Mouse (Mus musculus) cerebellum, adult 2 months (tissue): ENCODE measurements around the gene Mymx. TPM values are rescaled to one million over a fixed set of nuclear protein-coding genes. Genes with fewer than 3 reads are reported as not detected.

Experiments used
- DNase-seq, 2 experiments: peaks; one replicate each; pipeline ENCODE4 v3.0.0; 2021
- H3K27ac ChIP-seq: fragments of 200-500 bp; 2 replicates; pipeline ENCODE4 v1.5.1; 2012; ENCODE audit warnings: low read length, control low read depth, inconsistent platforms; ENCODE audit not compliant: insufficient read depth
- H3K27me3 ChIP-seq: fragments of 200-500 bp; 2 replicates; pipeline ENCODE4 v1.6.1; 2012; ENCODE audit warnings: inconsistent platforms, mild to moderate bottlenecking, low read length, moderate library complexity; ENCODE audit not compliant: control insufficient read depth, insufficient read depth
- H3K4me1 ChIP-seq: fragments of 200-500 bp; 2 replicates; pipeline ENCODE4 v1.6.1; 2011; ENCODE audit warnings: low read length; ENCODE audit not compliant: control insufficient read depth, insufficient read depth
- H3K4me3 ChIP-seq: fragments of 200-500 bp; replicated peaks from 2 replicates; pipeline ENCODE3; 2011; ENCODE audit warnings: mild to moderate bottlenecking, low read depth, low read length, control low read depth; ENCODE audit not compliant: insufficient read depth
- CTCF ChIP-seq: fragments of 200-500 bp; IDR thresholded peaks from 2 replicates; pipeline ENCODE4 v1.5.1; 2011; ENCODE audit warnings: low read depth, mild to moderate bottlenecking, control low read depth, low read length, moderate library complexity, borderline replicate concordance; ENCODE audit not compliant: insufficient read depth
- POLR2A ChIP-seq: fragments of 200-500 bp; IDR thresholded peaks from 2 replicates; pipeline ENCODE4 v1.6.1; 2011; ENCODE audit warnings: low read length, control low read depth, borderline replicate concordance; ENCODE audit not compliant: insufficient read depth
- WGBS: fragments of 180-500 bp; shearing (Covaris S2); methylation state at CpG from one replicate; pipeline ENCODE4 v1.1.7; 2018; 5-methylcytosine and 5-hydroxymethylcytosine counted together
- polyA plus RNA-seq: library from polyadenylated mRNA; depleted of rRNA; stranded (reverse); fragments of >200 nt; gene quantifications from 2 replicates; pipeline ENCODE4 v1.2.3, GENCODE M21; 2012; rRNA removed

Mymx gene
- polyA plus RNA-seq = not detected in 2 replicates

GRCm38 (mm10) chr17:45601877-45602304 lies at the start of gene Mymx:
Gene Mymx (minus strand): TSS chr17:45602102.
- peaks cover 4% of the 10 kb centered on the region for H3K4me1 ChIP-seq
- DNase-seq = no peak
- no peak within 1 kb of the TSS for H3K27ac ChIP-seq
- H3K27me3 ChIP-seq = no peaks in the 10 kb centered on the region
- WGBS = 59% methylated on average over 6 of the region's 6 CpGs
- no peak for TF ChIP-seq CTCF
- no peak for TF ChIP-seq POLR2A
- H3K4me3 ChIP-seq = no peak within 1 kb of the TSS

- WGBS = 93% methylated on average over 4 of the region's 4 CpGs
- Histone ChIP-seq H3K4me1 (peaks cover 3% of the 10 kb centered on the region; the same call in 1 of the 2 replicates), H3K4me3 (no peak overlapping the region), H3K27ac (no peak overlapping the region), H3K27me3 (no peaks in the 10 kb centered on the region)
- no peak for DNase-seq
- TF ChIP-seq POLR2A = no peak
- no peak for TF ChIP-seq CTCF
These were observed 42.3 kb upstream of the Mymx start for GRCm38 (mm10) chr17:45644185-45644584.

GRCm38 (mm10) chr17:45642701-45643100 lies 40.8 kb upstream of the Mymx start:
- 4% methylated on average over 12 of the region's 12 CpGs for WGBS
- TF ChIP-seq POLR2A = no peak
- TF ChIP-seq CTCF = peak; percentile 70
- H3K27me3 ChIP-seq = no peaks in the 10 kb centered on the region
- DNase-seq = peak; percentile 74 to 81
- no peak overlapping the region for H3K27ac ChIP-seq
- H3K4me3 ChIP-seq = peak overlapping the region; percentile 57
- peaks cover 3% of the 10 kb centered on the region; the same call in 1 of the 2 replicates for H3K4me1 ChIP-seq

GRCm38 (mm10) chr17:45641981-45642380 lies 40.1 kb upstream of the Mymx start:
- H3K27me3 ChIP-seq = no peaks in the 10 kb centered on the region
- no peak for DNase-seq
- 77% methylated on average over 8 of the region's 8 CpGs for WGBS
- H3K4me3 ChIP-seq = no peak overlapping the region
- H3K4me1 ChIP-seq = peaks cover 3% of the 10 kb centered on the region; the same call in 1 of the 2 replicates
- no peak for TF ChIP-seq CTCF
- no peak for TF ChIP-seq POLR2A
- no peak overlapping the region for H3K27ac ChIP-seq

GRCm38 (mm10) chr17:45638596-45639295 lies 36.8 kb upstream of the Mymx start:
- no peak for DNase-seq
- Histone ChIP-seq H3K4me1 (peaks cover 3% of the 10 kb centered on the region; the same call in 1 of the 2 replicates), H3K27ac (no peak overlapping the region), H3K27me3 (no peaks in the 10 kb centered on the region), H3K4me3 (no peak overlapping the region)
- 67% methylated on average over 16 of the region's 16 CpGs for WGBS
- TF ChIP-seq POLR2A (no peak), CTCF (no peak)

GRCm38 (mm10) chr17:45634033-45634432 lies 32.1 kb upstream of the Mymx start:
- Histone ChIP-seq H3K27me3 (no peaks in the 10 kb centered on the region), H3K27ac (no peak overlapping the region), H3K4me3 (no peak overlapping the region), H3K4me1 (peaks cover 3% of the 10 kb centered on the region)
- no peak for TF ChIP-seq CTCF
- TF ChIP-seq POLR2A = no peak
- 82% methylated on average over 5 of the region's 5 CpGs for WGBS
- DNase-seq = no peak

- no peak for DNase-seq
- H3K27me3 ChIP-seq = no peaks in the 10 kb centered on the region
- no peak overlapping the region for H3K4me3 ChIP-seq
- no peak overlapping the region for H3K27ac ChIP-seq
- peaks cover 3% of the 10 kb centered on the region for H3K4me1 ChIP-seq
- WGBS = 66% methylated on average over 6 of the region's 6 CpGs
- TF ChIP-seq CTCF = no peak
- no peak for TF ChIP-seq POLR2A
These were observed 30.0 kb upstream of the Mymx start for GRCm38 (mm10) chr17:45631940-45632339.

GRCm38 (mm10) chr17:45630992-45631391 lies 29.1 kb upstream of the Mymx start:
- Histone ChIP-seq H3K4me1 (peaks cover 3% of the 10 kb centered on the region), H3K27ac (no peak overlapping the region), H3K4me3 (no peak overlapping the region), H3K27me3 (no peaks in the 10 kb centered on the region)
- TF ChIP-seq POLR2A (no peak), CTCF (no peak)
- no peak for DNase-seq
- 77% methylated on average over 3 of the region's 3 CpGs for WGBS
